Mouse (Mus musculus): Measurements from ENCODE around the gene Cldn6.

GRCm38 (mm10) chr17:23679127-23679835 lies at the start of gene Cldn6:
- no peak for TF ChIP-seq POLR2A (IDR thresholded peaks at IDR 0.05; ENCODE audit: low read depth, low read length)
- no peak for TF ChIP-seq CTCF (IDR thresholded peaks at IDR 0.05; ENCODE audit: extremely low read depth, insufficient read length, insufficient replicate concordance, low read depth, low read length)

Data from small intestine, adult 2 months (tissue).